Mouse (Mus musculus): ENCODE measurements at regions not wholly inside any gene's neighbourhood (a gene's known extent, or its start where the extent isn't known, plus 50 kb on each side); places are given as distances from the start of the nearest gene placed in this dataset.

DNA sequence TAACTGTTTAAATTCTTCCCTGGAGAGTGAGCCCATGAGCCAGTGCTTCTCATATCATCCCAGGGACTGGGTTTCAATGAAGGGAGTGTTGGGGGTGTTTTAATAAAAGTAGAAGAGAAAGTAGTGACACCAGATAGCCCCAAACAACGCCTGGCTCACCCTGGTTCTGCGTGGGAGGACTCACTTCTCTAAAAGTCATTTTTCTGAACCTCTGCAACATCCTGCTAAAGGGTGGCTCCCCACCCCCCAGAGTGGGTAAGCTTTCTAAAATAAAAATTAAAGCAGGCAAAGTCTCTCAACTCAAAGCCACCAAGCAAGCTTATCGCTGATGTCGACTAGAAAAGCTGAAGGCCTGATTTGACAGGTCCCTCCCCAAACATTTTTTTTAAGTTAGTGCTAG is 57.8 kb downstream of the Kctd12 start:
- TF ChIP-seq CTCF (IDR thresholded peaks at IDR 0.05; ENCODE audit: insufficient read depth, low read length) (no peak), POLR2A (IDR thresholded peaks at IDR 0.05; ENCODE audit: borderline replicate concordance, extremely low read depth, low read depth, low read length) (no peak)
